Mouse (Mus musculus) heart, postnatal 0 days (tissue): Measurements from ENCODE around the gene Trap1a.
"Not testable (repeated sequence)": the region's sequence is repeated elsewhere in the genome, so short reads cannot be mapped to it uniquely, and the experiment has no call there.

Experiments
- CTCF ChIP-seq: IDR thresholded peaks from 2 replicates; pipeline ENCODE4 v1.5.1; 2016; ENCODE audit warnings: antibody characterized with exemption, control low read depth, low read depth
- EP300 ChIP-seq: IDR thresholded peaks from 2 replicates; pipeline ENCODE4 v1.6.1; 2016; ENCODE audit warnings: antibody characterized with exemption, low read depth

GRCm38 (mm10) chrX:139317356-139317755 lies 16.1 kb upstream of the Trap1a start:
- not testable (repeated sequence) for TF ChIP-seq EP300, CTCF
